Mouse (Mus musculus) adrenal gland, adult 8-10 months (tissue): ENCODE data around the gene Nphs2. TPM values are rescaled to one million over a fixed set of nuclear protein-coding genes. Genes with fewer than 3 reads are reported as not detected.

Experiments
- total RNA-seq, 4 experiments: library from RNA; stranded (reverse); gene quantifications; 2 replicates each; pipeline ENCODE4 v1.2.4; 2022

Gene Nphs2
- total RNA-seq, 4 experiments from 2014 or later = not detected

Other genes starting within 250 kb of the Nphs2 start
- gene Fam163a, start 105.7 kb upstream of the Nphs2 start, total RNA-seq = 10 to 100 TPM; 10.8 to 21.6 (median 13.5) TPM
- 1 to 10 TPM in 1 of 4 experiments, under 1 TPM in 2, not detected in 1; 0.52 to 1.2 (median 0.56) TPM for gene Tdrd5, start 7.1 kb upstream of the Nphs2 start, total RNA-seq
- 100 to 1,000 TPM; 446 to 689 (median 549) TPM for gene Gm2000, start 55.3 kb downstream of the Nphs2 start, total RNA-seq
- 10 to 100 TPM in 1 of 4 experiments, 1 to 10 TPM in 3; 3.8 to 11.2 (median 4.3) TPM for gene Axdnd1, start 110.4 kb downstream of the Nphs2 start, total RNA-seq
- gene Soat1, start 163.6 kb downstream of the Nphs2 start, total RNA-seq = 1,000 to 10,000 TPM; 1,258 to 1,560 (median 1,464) TPM
- 10 to 100 TPM; 28.0 to 44.6 (median 34.7) TPM for gene Gm10031, start 213.3 kb downstream of the Nphs2 start, total RNA-seq
- 10 to 100 TPM; 22.1 to 35.7 (median 29.2) TPM for gene Abl2, start 248.1 kb downstream of the Nphs2 start, total RNA-seq